8 mouse cellular contexts compared by ENCODE assay signal in genomic region chr1:55215185-55215813, GRCm38 (mm10). TPM values are rescaled to one million over a fixed set of nuclear protein-coding genes. Genes with fewer than 3 reads are reported as not detected.
DNase-seq lines count a peak whose midpoint lies in the region; ATAC-seq and TF ChIP-seq lines count a peak whose summit lies in the region.

No protein-coding gene starts in this region.

- no peak overlapping the region for H3K9ac ChIP-seq in midbrain, embryonic 14.5 days (replicated peaks; ENCODE audit: low read length)

- DNase-seq in 416B (ENCODE audit: low read depth) (peak; percentile 26), G1E (ENCODE audit: low spot score) (no peak), MN1 (ENCODE audit: low spot score) (no peak)
- DNase-seq in kidney, adult 8-10 months: peak; percentile 37 to 45
- DNase-seq in monocyte, adult 2 months (ENCODE audit: low read depth in 1 of 2, low spot score in 2 of 2): peak; percentile 16 to 48
- no peak for DNase-seq in retina, postnatal 1 day
- no peak for DNase-seq in midbrain, embryonic 14.5 days
- no peak for DNase-seq in gastrocnemius, postnatal 4 days (ENCODE audit: low spot score in 2 of 2)

- TF ChIP-seq CTCF in G1E (IDR thresholded peaks at IDR 0.05; ENCODE audit: low read depth, low read length): no peak

- peaks cover 23% of the 10 kb centered on the region for H3K27me3 ChIP-seq in G1E (ENCODE audit: insufficient read depth, low read length)
- H3K27me3 ChIP-seq in midbrain, embryonic 14.5 days (ENCODE audit: control insufficient read depth, insufficient read depth, low read length): no peaks in the 10 kb centered on the region

- H3K4me3 ChIP-seq in G1E (ENCODE audit: low read depth, low read length): no peak overlapping the region
- H3K4me3 ChIP-seq in midbrain, embryonic 14.5 days (replicated peaks; ENCODE audit: low read depth, low read length): no peak overlapping the region

- H3K36me3 ChIP-seq in G1E (replicated peaks): no peaks in the 10 kb centered on the region
- no peaks in the 10 kb centered on the region for H3K36me3 ChIP-seq in midbrain, embryonic 14.5 days (ENCODE audit: control insufficient read depth, insufficient read depth, low read length)

- ATAC-seq in G1E (ENCODE audit: extremely low read depth, insufficient number of reproducible peaks, low FRiP score, poor library complexity, severe bottlenecking): peak; percentile 94
- no peak for ATAC-seq in midbrain, embryonic 14.5 days (ENCODE audit: low FRiP score, low TSS enrichment)

- no peak overlapping the region for H3K4me2 ChIP-seq in midbrain, embryonic 14.5 days (ENCODE audit: low read length)

- no peaks in the 10 kb centered on the region for H3K9me3 ChIP-seq in G1E (replicated peaks)
- no peaks in the 10 kb centered on the region for H3K9me3 ChIP-seq in midbrain, embryonic 14.5 days (ENCODE audit: control insufficient read depth, low read length)

- 78% methylated on average over 11 of the region's 11 CpGs for WGBS in midbrain, embryonic 14.5 days

- H3K4me1 ChIP-seq in G1E (ENCODE audit: insufficient read depth, low read depth, low read length): peaks cover 7% of the 10 kb centered on the region
- H3K4me1 ChIP-seq in midbrain, embryonic 14.5 days (ENCODE audit: control insufficient read depth, insufficient read depth, low read length): no peaks in the 10 kb centered on the region

- H3K27ac ChIP-seq in midbrain, embryonic 14.5 days (replicated peaks; ENCODE audit: low read depth, low read length): no peak overlapping the region

RNA-seq across cellular contexts. Expression of gene Rftn2, which starts 11.3 kb away (rescaled TPM):
- total RNA-seq in G1E (2014; fragmentation: Nextera tagmentation) (1.6 and 2.5 TPM in 2 replicates), G1E (2017) (1.7 and 3.2 TPM in 2 replicates)
- polyA plus RNA-seq in G1E (2012): 0.02 and 0.08 TPM in 2 replicates
- 8.7 and 9.5 TPM in 2 replicates for polyA plus RNA-seq in midbrain, embryonic 14.5 days (2014; fragmentation: Nextera tagmentation; extraction: Ambion mirVana)
- 10 to 100 TPM; 23.9 to 25.8 TPM for total RNA-seq in gastrocnemius, postnatal 4 days (2021)

RNA-seq across cellular contexts. Expression of gene Mars2, which starts 21.7 kb away (rescaled TPM):
- total RNA-seq in G1E (2014; fragmentation: Nextera tagmentation): 9.6 and 12.0 TPM in 2 replicates
- 12.4 and 13.3 TPM in 2 replicates for total RNA-seq in G1E (2017)
- polyA plus RNA-seq in G1E (2012): 3.3 and 3.8 TPM in 2 replicates
- 4.1 and 4.4 TPM in 2 replicates for polyA plus RNA-seq in midbrain, embryonic 14.5 days (2014; fragmentation: Nextera tagmentation; extraction: Ambion mirVana)
- total RNA-seq in gastrocnemius, postnatal 4 days (2021): 1 to 10 TPM; 4.2 to 5.0 TPM

Comparison
In these comparisons a context has a peak if more than half of its experiments do, and no peak if none do; other contexts are left out.
1. DNase-seq: peak in 416B (single experiment), kidney, adult 8-10 months (2 of 2) and monocyte, adult 2 months (2 of 2); none in G1E (single experiment), retina, postnatal 1 day (single experiment), midbrain, embryonic 14.5 days (single experiment), gastrocnemius, postnatal 4 days (0 of 2) and MN1 (single experiment).
2. RNA of gene Rftn2, which starts 11.3 kb away (total RNA-seq): 23.9 to 25.8 TPM in gastrocnemius, postnatal 4 days; 1.6 to 3.2 TPM in G1E; every median in the first group is over 4 times any median in the second.